Mouse (Mus musculus) forelimb bud, embryonic 11.5 days (tissue): ENCODE data around the gene Colgalt1.

Experiments
- DNase-seq: peaks from one replicate; pipeline ENCODE4 v3.0.0-alpha.2; 2012; ENCODE audit warnings: low read depth, low spot score

Colgalt1 gene

GRCm38 (mm10) chr8:71610822-71611651 is at the start of gene Colgalt1:
Colgalt1 (plus strand) TSS chr8:71610998.
- peak; percentile 97 for DNase-seq

GRCm38 (mm10) chr8:71561401-71561800 is 49.4 kb upstream of the Colgalt1 start:
- DNase-seq, result peak; percentile 82

GRCm38 (mm10) chr8:71562751-71563150 is 48.0 kb upstream of the Colgalt1 start:
- no peak for DNase-seq

- DNase-seq, result no peak
Observed at GRCm38 (mm10) chr8:71563992-71564391, 46.8 kb upstream of the Colgalt1 start.

GRCm38 (mm10) chr8:71566501-71566900 is 44.3 kb upstream of the Colgalt1 start, which contains the start of gene Nxnl1:
Nxnl1 (minus strand) TSS chr8:71566601.
- DNase-seq, result no peak

GRCm38 (mm10) chr8:71567587-71567986 is 43.2 kb upstream of the Colgalt1 start:
- DNase-seq, result no peak

- no peak for DNase-seq
Observed at GRCm38 (mm10) chr8:71568387-71568937, 42.3 kb upstream of the Colgalt1 start, which contains the start of gene Slc27a1. Slc27a1 (plus strand) TSS chr8:71568882.

GRCm38 (mm10) chr8:71568941-71569340 is 41.9 kb upstream of the Colgalt1 start:
- no peak for DNase-seq

GRCm38 (mm10) chr8:71569366-71570290 is 41.2 kb upstream of the Colgalt1 start:
- peak; percentile 93 for DNase-seq

- DNase-seq, result peak; percentile 94
Observed at GRCm38 (mm10) chr8:71570291-71570954, 40.4 kb upstream of the Colgalt1 start.

GRCm38 (mm10) chr8:71572077-71572476 is 38.7 kb upstream of the Colgalt1 start:
- DNase-seq, result no peak

- no peak for DNase-seq
Observed at GRCm38 (mm10) chr8:71572847-71573633, 37.8 kb upstream of the Colgalt1 start.

- no peak for DNase-seq
Observed at GRCm38 (mm10) chr8:71574426-71574825, 36.4 kb upstream of the Colgalt1 start.

GRCm38 (mm10) chr8:71575020-71575419 is 35.8 kb upstream of the Colgalt1 start:
- DNase-seq, result no peak

GRCm38 (mm10) chr8:71577856-71578387 is 32.9 kb upstream of the Colgalt1 start:
- DNase-seq, result no peak

- DNase-seq, result no peak
Observed at GRCm38 (mm10) chr8:71579009-71579408, 31.8 kb upstream of the Colgalt1 start.

- no peak for DNase-seq
Observed at GRCm38 (mm10) chr8:71579476-71579875, 31.3 kb upstream of the Colgalt1 start.

- no peak for DNase-seq
Observed at GRCm38 (mm10) chr8:71580201-71580600, 30.6 kb upstream of the Colgalt1 start.

- no peak for DNase-seq
Observed at GRCm38 (mm10) chr8:71586891-71587290, 23.9 kb upstream of the Colgalt1 start.

GRCm38 (mm10) chr8:71588762-71589161 is 22.0 kb upstream of the Colgalt1 start:
- DNase-seq, result no peak
